Mouse (Mus musculus) olfactory bulb, adult 2 months (tissue): Measurements from ENCODE around the gene Fam181b. TPM values are rescaled to one million over a fixed set of nuclear protein-coding genes. Genes with fewer than 3 reads are reported as not detected.

Experiments used
- H3K27ac ChIP-seq: fragments of 200-500 bp; 2 replicates; pipeline ENCODE4 v1.5.1; 2012; ENCODE audit warnings: low read depth, low read length; ENCODE audit not compliant: insufficient read depth
- H3K4me1 ChIP-seq: fragments of 200-500 bp; 2 replicates; pipeline ENCODE4 v1.6.1; 2012; ENCODE audit warnings: low read length; ENCODE audit not compliant: control insufficient read depth, insufficient read depth
- H3K4me3 ChIP-seq: fragments of 200-500 bp; 2 replicates; pipeline ENCODE4 v1.5.1; 2012; ENCODE audit warnings: mild to moderate bottlenecking, low read depth, low read length, moderate library complexity; ENCODE audit not compliant: insufficient read depth
- CTCF ChIP-seq: fragments of 200-500 bp; IDR thresholded peaks from 2 replicates; pipeline ENCODE4 v1.5.1; 2012; ENCODE audit warnings: low read depth, mild to moderate bottlenecking, low read length, moderate library complexity; ENCODE audit not compliant: insufficient read depth
- POLR2A ChIP-seq: fragments of 200-500 bp; IDR thresholded peaks from 2 replicates; pipeline ENCODE4 v1.6.1; 2012; ENCODE audit warnings: mild to moderate bottlenecking, low read depth, low read length, moderate library complexity; ENCODE audit not compliant: insufficient read depth
- WGBS: fragments of 180-500 bp; shearing (Covaris S2); methylation state at CpG from one replicate; pipeline ENCODE4 v1.1.7; 2018; 5-methylcytosine and 5-hydroxymethylcytosine counted together
- polyA plus RNA-seq: library from polyadenylated mRNA; stranded (reverse); fragments of >200 nt; gene quantifications from 2 replicates; pipeline ENCODE4 v1.2.4, GENCODE M21; 2012; ENCODE audit warnings: low replicate concordance; ENCODE audit not compliant: missing spikeins, insufficient read depth, insufficient read length

The Fam181b gene
- polyA plus RNA-seq, 1 experiment = not detected

GRCm38 (mm10) chr7:93067464-93068015, 12.1 kb upstream of the Fam181b start:
- TF ChIP-seq CTCF (no peak), POLR2A (no peak)
- Histone ChIP-seq H3K27ac (0 out of 2 replicates have a peak overlapping the region, but pooled peaks have one; percentile 29), H3K4me3 (no peak overlapping the region), H3K4me1 (no peaks in the 10 kb centered on the region)
- WGBS = 45% methylated on average over 7 of the region's 7 CpGs

GRCm38 (mm10) chr7:93076435-93076960, 3.2 kb upstream of the Fam181b start:
- Histone ChIP-seq H3K4me3 (no peak overlapping the region), H3K27ac (no peak overlapping the region), H3K4me1 (no peaks in the 10 kb centered on the region)
- TF ChIP-seq POLR2A (no peak), CTCF (no peak)
- 30% methylated on average over 6 of the region's 6 CpGs for WGBS

- TF ChIP-seq CTCF = no peak
- no peak for TF ChIP-seq POLR2A
- 15% methylated on average over 7 of the region's 7 CpGs for WGBS
- Histone ChIP-seq H3K27ac (no peak overlapping the region), H3K4me3 (peak overlapping the region; percentile 66), H3K4me1 (peaks cover 3% of the 10 kb centered on the region)
Observed at GRCm38 (mm10) chr7:93079420-93079784, 263 bp upstream of the Fam181b start.

- TF ChIP-seq POLR2A = no peak
- TF ChIP-seq CTCF = no peak
- Histone ChIP-seq H3K4me1 (peaks cover 3% of the 10 kb centered on the region), H3K4me3 (peak overlapping the region; percentile 66), H3K27ac (peak overlapping the region; percentile 50)
- WGBS = under 1% methylated on average over 45 of the region's 45 CpGs
Observed at GRCm38 (mm10) chr7:93080731-93081430, 1.2 kb downstream of the Fam181b start.

- no peak for TF ChIP-seq CTCF
- no peak for TF ChIP-seq POLR2A
- H3K4me1 ChIP-seq = peaks cover 9% of the 10 kb centered on the region
- H3K4me3 ChIP-seq = no peak overlapping the region
- 19% methylated on average over 11 of the region's 11 CpGs for WGBS
- H3K27ac ChIP-seq = no peak overlapping the region; the same call in 1 of the 2 replicates
Observed at GRCm38 (mm10) chr7:93093371-93094058, 13.8 kb downstream of the Fam181b start.

GRCm38 (mm10) chr7:93095511-93095910, 15.8 kb downstream of the Fam181b start:
- Histone ChIP-seq H3K27ac (no peak overlapping the region), H3K4me3 (no peak overlapping the region), H3K4me1 (peaks cover 9% of the 10 kb centered on the region)
- 13% methylated on average over 8 of the region's 8 CpGs for WGBS
- TF ChIP-seq CTCF = no peak
- no peak for TF ChIP-seq POLR2A

- Histone ChIP-seq H3K4me3 (no peak overlapping the region), H3K4me1 (no peaks in the 10 kb centered on the region), H3K27ac (no peak overlapping the region)
- no peak for TF ChIP-seq CTCF
- TF ChIP-seq POLR2A = no peak
- WGBS = 83% methylated on average over 2 of the region's 2 CpGs
Observed at GRCm38 (mm10) chr7:93104776-93105340, 25.2 kb downstream of the Fam181b start.

- no peaks in the 10 kb centered on the region for H3K4me1 ChIP-seq
- TF ChIP-seq POLR2A = no peak
- no peak for TF ChIP-seq CTCF
- no peak overlapping the region for H3K4me3 ChIP-seq
- 64% methylated on average over 2 of the region's 2 CpGs for WGBS
- no peak overlapping the region for H3K27ac ChIP-seq
Observed at GRCm38 (mm10) chr7:93110370-93110965, 30.8 kb downstream of the Fam181b start.

- H3K27ac ChIP-seq = no peak overlapping the region
- WGBS = 87% methylated on average over 6 of the region's 6 CpGs
- H3K4me3 ChIP-seq = no peak overlapping the region
- TF ChIP-seq POLR2A = no peak
- TF ChIP-seq CTCF = no peak
- H3K4me1 ChIP-seq = no peaks in the 10 kb centered on the region
Observed at GRCm38 (mm10) chr7:93111056-93111455, 31.4 kb downstream of the Fam181b start.
